Mouse (Mus musculus) liver, embryonic 15.5 days (tissue): ENCODE data around the gene D3Ertd254e. TPM values are rescaled to one million over a fixed set of nuclear protein-coding genes. Genes with fewer than 3 reads are reported as not detected.

ENCODE experiments used
- ATAC-seq: fragments of 200-750 bp; cut with Nextera tagmentation; 2 replicates; pipeline ENCODE4 v1.8.0; 2017; ENCODE audit warnings: moderate number of reproducible peaks, mild to moderate bottlenecking, moderate library complexity; ENCODE audit not compliant: insufficient read depth
- H3K27ac ChIP-seq: fragments of 300-500 bp; sonication (generic); replicated peaks from 2 replicates; pipeline ENCODE4 v1.5.1; 2015; ENCODE audit warnings: mild to moderate bottlenecking, inconsistent platforms
- H3K27me3 ChIP-seq: fragments of 300-500 bp; sonication (generic); 2 replicates; pipeline ENCODE4 v1.6.1; 2015; ENCODE audit warnings: mild to moderate bottlenecking, inconsistent platforms
- H3K36me3 ChIP-seq: fragments of 300-500 bp; sonication (generic); replicated peaks from 2 replicates; pipeline ENCODE4 v1.6.1; 2015; ENCODE audit warnings: moderate library complexity, mild to moderate bottlenecking, inconsistent platforms
- H3K4me1 ChIP-seq: fragments of 300-500 bp; sonication (generic); replicated peaks from 2 replicates; pipeline ENCODE4 v1.6.1; 2015; ENCODE audit warnings: inconsistent platforms
- H3K4me2 ChIP-seq: fragments of 300-500 bp; sonication (generic); 2 replicates; pipeline ENCODE4 v1.6.1; 2015; ENCODE audit warnings: moderate library complexity, mild to moderate bottlenecking, inconsistent platforms
- H3K4me3 ChIP-seq: fragments of 300-500 bp; sonication (generic); replicated peaks from 2 replicates; pipeline ENCODE4 v1.5.1; 2015; ENCODE audit warnings: mild to moderate bottlenecking, inconsistent platforms
- H3K9ac ChIP-seq: fragments of 300-500 bp; sonication (generic); 2 replicates; pipeline ENCODE4 v1.6.1; 2015; ENCODE audit warnings: moderate library complexity, mild to moderate bottlenecking, inconsistent platforms
- H3K9me3 ChIP-seq: fragments of 300-500 bp; sonication (generic); replicated peaks from 2 replicates; pipeline ENCODE4 v1.6.1; 2016; ENCODE audit warnings: inconsistent platforms
- WGBS: fragments of 180-500 bp; shearing (Covaris S2); methylation state at CpG from one replicate; pipeline ENCODE4 v1.1.7; 2015; ENCODE audit warnings: mixed read lengths; ENCODE audit not compliant: insufficient replicate concordance; 5-methylcytosine and 5-hydroxymethylcytosine counted together
- polyA plus RNA-seq: library from polyadenylated mRNA; unstranded; fragments of >200 nt; fragmentation: Nextera tagmentation; extraction: Ambion mirVana; gene quantifications from 2 replicates; pipeline ENCODE4 v1.2.1, GENCODE M21; 2015

Gene D3Ertd254e
- polyA plus RNA-seq, 1 experiment from 2014 or later = 0.89 TPM

GRCm38 (mm10) chr3:36171348-36171747 is 20.5 kb downstream of the D3Ertd254e start:
- Histone ChIP-seq H3K4me1 (no peaks in the 10 kb centered on the region), H3K9me3 (no peaks in the 10 kb centered on the region), H3K36me3 (no peaks in the 10 kb centered on the region; the same call in 1 of the 2 replicates), H3K9ac (no peak overlapping the region), H3K4me3 (no peak overlapping the region), H3K27ac (no peak overlapping the region), H3K27me3 (no peaks in the 10 kb centered on the region), H3K4me2 (no peak overlapping the region)
- no peak for ATAC-seq
- WGBS = 75% methylated on average over 1 of the region's 1 CpGs

GRCm38 (mm10) chr3:36173761-36174160 is 22.9 kb downstream of the D3Ertd254e start:
- 77% methylated on average over 2 of the region's 2 CpGs for WGBS
- Histone ChIP-seq H3K4me1 (no peaks in the 10 kb centered on the region), H3K4me3 (no peak overlapping the region), H3K36me3 (no peaks in the 10 kb centered on the region), H3K9me3 (no peaks in the 10 kb centered on the region), H3K27me3 (no peaks in the 10 kb centered on the region), H3K4me2 (no peak overlapping the region), H3K27ac (no peak overlapping the region), H3K9ac (no peak overlapping the region)
- no peak for ATAC-seq

GRCm38 (mm10) chr3:36181519-36181918 is 30.7 kb downstream of the D3Ertd254e start:
- H3K4me2 ChIP-seq = no peak overlapping the region
- H3K4me3 ChIP-seq = no peak overlapping the region
- no peak overlapping the region for H3K9ac ChIP-seq
- no peak overlapping the region for H3K27ac ChIP-seq
- ATAC-seq = no peak
- no peaks in the 10 kb centered on the region for H3K27me3 ChIP-seq
- WGBS = 6% methylated on average over 4 of the region's 4 CpGs
- H3K4me1 ChIP-seq = no peaks in the 10 kb centered on the region
- H3K36me3 ChIP-seq = no peaks in the 10 kb centered on the region
- no peaks in the 10 kb centered on the region for H3K9me3 ChIP-seq

- Histone ChIP-seq H3K4me1 (no peaks in the 10 kb centered on the region), H3K4me2 (no peak overlapping the region), H3K9ac (no peak overlapping the region), H3K36me3 (no peaks in the 10 kb centered on the region), H3K9me3 (no peaks in the 10 kb centered on the region), H3K27ac (no peak overlapping the region), H3K27me3 (no peaks in the 10 kb centered on the region), H3K4me3 (no peak overlapping the region)
- 66% methylated on average over 4 of the region's 4 CpGs for WGBS
- no peak for ATAC-seq
Measured at GRCm38 (mm10) chr3:36186510-36186909, 35.7 kb downstream of the D3Ertd254e start.

- H3K4me2 ChIP-seq = no peak overlapping the region
- WGBS = 71% methylated on average over 8 of the region's 8 CpGs
- H3K4me3 ChIP-seq = no peak overlapping the region
- H3K9me3 ChIP-seq = no peaks in the 10 kb centered on the region
- H3K9ac ChIP-seq = no peak overlapping the region
- no peaks in the 10 kb centered on the region for H3K4me1 ChIP-seq
- no peak for ATAC-seq
- H3K27me3 ChIP-seq = no peaks in the 10 kb centered on the region
- H3K36me3 ChIP-seq = no peaks in the 10 kb centered on the region
- H3K27ac ChIP-seq = no peak overlapping the region
Measured at GRCm38 (mm10) chr3:36189243-36189642, 38.4 kb downstream of the D3Ertd254e start.

GRCm38 (mm10) chr3:36201098-36201497 is 50.3 kb downstream of the D3Ertd254e start:
- H3K27ac ChIP-seq = no peak overlapping the region
- no peak for ATAC-seq
- no peaks in the 10 kb centered on the region for H3K36me3 ChIP-seq
- H3K4me3 ChIP-seq = no peak overlapping the region
- no peaks in the 10 kb centered on the region for H3K27me3 ChIP-seq
- H3K9ac ChIP-seq = no peak overlapping the region
- no peak overlapping the region for H3K4me2 ChIP-seq
- WGBS = 65% methylated on average over 5 of the region's 5 CpGs
- H3K9me3 ChIP-seq = no peaks in the 10 kb centered on the region
- no peaks in the 10 kb centered on the region for H3K4me1 ChIP-seq

GRCm38 (mm10) chr3:36202932-36203331 is 52.1 kb downstream of the D3Ertd254e start:
- 58% methylated on average over 7 of the region's 7 CpGs for WGBS
- H3K4me2 ChIP-seq = no peak overlapping the region

GRCm38 (mm10) chr3:36207520-36208264 is 56.9 kb downstream of the D3Ertd254e start:
- Histone ChIP-seq H3K4me3 (no peak overlapping the region), H3K4me2 (no peak overlapping the region), H3K27me3 (no peaks in the 10 kb centered on the region), H3K9ac (no peak overlapping the region), H3K36me3 (no peaks in the 10 kb centered on the region), H3K9me3 (no peaks in the 10 kb centered on the region), H3K4me1 (no peaks in the 10 kb centered on the region), H3K27ac (no peak overlapping the region)
- no peak for ATAC-seq
- 63% methylated on average over 19 of the region's 19 CpGs for WGBS

More at GRCm38 (mm10) chr3:36202932-36203331, 52.1 kb downstream of the D3Ertd254e start:
- H3K4me3 ChIP-seq = no peak overlapping the region
- no peaks in the 10 kb centered on the region for H3K27me3 ChIP-seq
- H3K36me3 ChIP-seq = no peaks in the 10 kb centered on the region
- ATAC-seq = no peak
- no peak overlapping the region for H3K27ac ChIP-seq
- no peaks in the 10 kb centered on the region for H3K9me3 ChIP-seq
- H3K4me1 ChIP-seq = no peaks in the 10 kb centered on the region
- H3K9ac ChIP-seq = no peak overlapping the region

GRCm38 (mm10) chr3:36209776-36210555 is 59.1 kb downstream of the D3Ertd254e start:
- no peak overlapping the region for H3K4me3 ChIP-seq
- no peaks in the 10 kb centered on the region for H3K36me3 ChIP-seq
- no peak overlapping the region for H3K4me2 ChIP-seq
- H3K27me3 ChIP-seq = no peaks in the 10 kb centered on the region
- WGBS = 50% methylated on average over 11 of the region's 11 CpGs
- H3K9me3 ChIP-seq = no peaks in the 10 kb centered on the region
- H3K4me1 ChIP-seq = no peaks in the 10 kb centered on the region
- H3K9ac ChIP-seq = no peak overlapping the region
- ATAC-seq = no peak
- no peak overlapping the region for H3K27ac ChIP-seq

GRCm38 (mm10) chr3:36210939-36211338 is 60.1 kb downstream of the D3Ertd254e start:
- 43% methylated on average over 2 of the region's 2 CpGs for WGBS
- Histone ChIP-seq H3K27me3 (no peaks in the 10 kb centered on the region), H3K36me3 (no peaks in the 10 kb centered on the region), H3K27ac (no peak overlapping the region), H3K4me1 (no peaks in the 10 kb centered on the region), H3K4me2 (no peak overlapping the region), H3K4me3 (no peak overlapping the region), H3K9me3 (no peaks in the 10 kb centered on the region), H3K9ac (no peak overlapping the region)
- no peak for ATAC-seq

- 52% methylated on average over 4 of the region's 4 CpGs for WGBS
- Histone ChIP-seq H3K27ac (no peak overlapping the region), H3K9ac (no peak overlapping the region), H3K4me3 (no peak overlapping the region), H3K4me2 (no peak overlapping the region), H3K27me3 (no peaks in the 10 kb centered on the region), H3K4me1 (no peaks in the 10 kb centered on the region), H3K9me3 (no peaks in the 10 kb centered on the region), H3K36me3 (no peaks in the 10 kb centered on the region)
- no peak for ATAC-seq
Measured at GRCm38 (mm10) chr3:36212758-36213157, 61.9 kb downstream of the D3Ertd254e start.
